9 mouse cellular contexts compared by ENCODE assay signal in the genomic region with DNA sequence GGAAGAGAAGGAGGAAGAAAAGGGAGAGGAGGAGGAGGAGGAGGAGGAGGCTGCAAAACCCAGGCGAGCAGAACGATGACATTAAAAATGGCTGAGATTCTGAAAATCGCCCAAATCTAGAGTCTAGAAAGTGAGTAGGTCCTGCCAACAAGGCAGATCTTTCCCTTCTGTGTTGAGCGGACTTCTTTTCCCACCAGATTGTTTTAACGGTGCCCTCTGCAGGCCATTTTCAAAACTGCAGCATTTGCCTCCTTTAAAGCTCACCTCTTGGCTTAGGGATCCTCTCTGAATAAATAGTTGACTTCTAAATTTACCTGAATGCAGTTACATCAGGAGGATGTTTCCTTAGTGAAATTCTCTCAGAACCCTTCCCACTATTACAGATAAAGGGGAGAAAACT.
DNase-seq lines count a peak whose midpoint lies in the region; ATAC-seq and TF ChIP-seq lines count a peak whose summit lies in the region.
"Had no signal": no experiment of that assay in that cellular context is flagged by ENCODE, and none has a peak within 500 bp of the region (broad histone marks: within the 10 kb centered on the region; RNA-seq: fewer than 3 reads in every experiment).

No protein-coding gene starts in this region.

- no peak overlapping the region for H3K4me3 ChIP-seq in embryonic facial prominence, embryonic 15.5 days (replicated peaks)
- H3K4me3 ChIP-seq in heart, embryonic 14.5 days (ENCODE audit: control insufficient read depth in 1 of 2, insufficient read depth in 1 of 2, low read depth in 1 of 2, low read length in 2 of 2): no peak overlapping the region
- H3K4me3 ChIP-seq in layer of hippocampus, adult 2 months: no peak overlapping the region
- no peak overlapping the region for H3K4me3 ChIP-seq in lung, postnatal 0 days (ENCODE audit: low read depth, low read length)
- no peak overlapping the region for H3K4me3 ChIP-seq in small intestine, adult 2 months (ENCODE audit: low read depth, low read length)

- no peak for TF ChIP-seq EP300 in lung, postnatal 0 days (IDR thresholded peaks at IDR 0.05)

- 1% methylated on average over 5 of the region's 5 CpGs for WGBS in embryonic facial prominence, embryonic 15.5 days
- WGBS in heart, embryonic 14.5 days: 16% methylated on average over 5 of the region's 5 CpGs
- 8% methylated on average over 5 of the region's 5 CpGs for WGBS in lung, postnatal 0 days
- WGBS in small intestine, adult 2 months: 10% methylated on average over 5 of the region's 5 CpGs

- H3K9ac ChIP-seq in embryonic facial prominence, embryonic 15.5 days: no peak overlapping the region
- H3K9ac ChIP-seq in heart, embryonic 14.5 days (ENCODE audit: low read length): no peak overlapping the region
- no peak overlapping the region for H3K9ac ChIP-seq in lung, postnatal 0 days (replicated peaks; ENCODE audit: low read depth)

- TF ChIP-seq CTCF in layer of hippocampus, adult 2 months (conservative IDR thresholded peaks at IDR 0.05): peak; percentile 94
- peak; percentile 83 for TF ChIP-seq CTCF in lung, postnatal 0 days (IDR thresholded peaks at IDR 0.05)
- TF ChIP-seq CTCF in small intestine, adult 2 months (IDR thresholded peaks at IDR 0.05; ENCODE audit: extremely low read depth, insufficient read length, insufficient replicate concordance, low read depth, low read length): peak; percentile 33; the same call in 1 of the 2 replicates

- H3K4me1 ChIP-seq in embryonic facial prominence, embryonic 15.5 days: peaks cover 3% of the 10 kb centered on the region; the same call in 1 of the 2 replicates
- peaks cover 4 to 6% of the 10 kb centered on the region in 2 experiments; a peak in 2 of 4 replicates for H3K4me1 ChIP-seq in heart, embryonic 14.5 days (ENCODE audit: control insufficient read depth in 2 of 2, insufficient read depth in 2 of 2, low read length in 2 of 2)
- no peaks in the 10 kb centered on the region for H3K4me1 ChIP-seq in lung, postnatal 0 days (ENCODE audit: insufficient read depth, low read depth, low read length)
- H3K4me1 ChIP-seq in small intestine, adult 2 months (ENCODE audit: control insufficient read depth, insufficient read depth, insufficient read length, low read length): no peaks in the 10 kb centered on the region

- DNase-seq in MEL-GATA-1-ER (ENCODE audit: extremely low read depth, low read depth): peak; percentile 29
- peak; percentile 90 for DNase-seq in brain, adult 2 months (ENCODE audit: low read depth, low spot score)
- DNase-seq in layer of hippocampus, adult 2 months (ENCODE audit: low spot score in 2 of 2): peak; percentile 81 to 93
- peak; percentile 89 for DNase-seq in lung, postnatal 0 days (ENCODE audit: low spot score)

- peak; percentile 51; the same call in 1 of the 2 replicates for ATAC-seq in embryonic facial prominence, embryonic 15.5 days (ENCODE audit: insufficient number of reproducible peaks, low FRiP score, low TSS enrichment, low read depth)
- ATAC-seq in heart, embryonic 14.5 days (ENCODE audit: insufficient number of reproducible peaks, insufficient read depth, low FRiP score, low read depth): no peak
- ATAC-seq in lung, postnatal 0 days: no peak
- no peak for ATAC-seq in activated CD4-positive, CD25-positive, alpha-beta regulatory T cell, adult 4 months

- no peak for TF ChIP-seq POLR2A in small intestine, adult 2 months (IDR thresholded peaks at IDR 0.05; ENCODE audit: low read depth, low read length)

- no peaks in the 10 kb centered on the region for H3K27me3 ChIP-seq in embryonic facial prominence, embryonic 15.5 days
- no peaks in the 10 kb centered on the region for H3K27me3 ChIP-seq in heart, embryonic 14.5 days (ENCODE audit: control insufficient read depth, insufficient read depth, low read length)
- no peaks in the 10 kb centered on the region for H3K27me3 ChIP-seq in lung, postnatal 0 days (replicated peaks; ENCODE audit: insufficient read depth, low read length)
- H3K27me3 ChIP-seq in small intestine, adult 2 months (ENCODE audit: control insufficient read depth, insufficient read depth, low read length): no peaks in the 10 kb centered on the region

- H3K36me3 ChIP-seq in embryonic facial prominence, embryonic 15.5 days: no peaks in the 10 kb centered on the region
- no peaks in the 10 kb centered on the region for H3K36me3 ChIP-seq in heart, embryonic 14.5 days (ENCODE audit: control insufficient read depth, insufficient read depth, low read length)
- no peaks in the 10 kb centered on the region for H3K36me3 ChIP-seq in lung, postnatal 0 days (ENCODE audit: insufficient read depth, low read length)
- H3K36me3 ChIP-seq in small intestine, adult 2 months (ENCODE audit: control insufficient read depth, insufficient read depth, low read length): no peaks in the 10 kb centered on the region

- peak overlapping the region; percentile 31 for H3K4me2 ChIP-seq in embryonic facial prominence, embryonic 15.5 days (replicated peaks)
- H3K4me2 ChIP-seq in heart, embryonic 14.5 days (ENCODE audit: low read length): peak overlapping the region; percentile 45
- no peak overlapping the region for H3K4me2 ChIP-seq in lung, postnatal 0 days (replicated peaks; ENCODE audit: low read depth, low read length)

- H3K27ac ChIP-seq in embryonic facial prominence, embryonic 15.5 days (replicated peaks): 0 out of 2 replicates have a peak overlapping the region, but pooled peaks have one; percentile 45
- no peak overlapping the region for H3K27ac ChIP-seq in heart, embryonic 14.5 days (replicated peaks in 1 of 2; ENCODE audit: control insufficient read depth in 1 of 2, insufficient read depth in 1 of 2, low read depth in 2 of 2, low read length in 2 of 2)
- no peak overlapping the region for H3K27ac ChIP-seq in layer of hippocampus, adult 2 months
- no peak overlapping the region for H3K27ac ChIP-seq in lung, postnatal 0 days (ENCODE audit: low read length)
- no peak overlapping the region for H3K27ac ChIP-seq in small intestine, adult 2 months (ENCODE audit: insufficient read depth, low read depth, low read length)
- H3K27ac ChIP-seq: macrophage had no signal

- H3K9me3 ChIP-seq in embryonic facial prominence, embryonic 15.5 days (replicated peaks): no peaks in the 10 kb centered on the region
- no peaks in the 10 kb centered on the region for H3K9me3 ChIP-seq in heart, embryonic 14.5 days (ENCODE audit: control insufficient read depth, low read length)
- H3K9me3 ChIP-seq in lung, postnatal 0 days (ENCODE audit: low read length): no peaks in the 10 kb centered on the region

Comparison
In these comparisons a context has a peak if more than half of its experiments do, and no peak if none do; other contexts are left out.
1. DNase-seq: peak in every context shown above with its lines; median percentile 90 in brain, adult 2 months; 89 in lung, postnatal 0 days; 87 in layer of hippocampus, adult 2 months; 29 in MEL-GATA-1-ER.
2. CTCF ChIP-seq: peak in every context shown above with its lines; median percentile 94 in layer of hippocampus, adult 2 months; 83 in lung, postnatal 0 days; 33 in small intestine, adult 2 months.